Mouse (Mus musculus): ENCODE measurements around the gene Fbxo17. TPM values are rescaled to one million over a fixed set of nuclear protein-coding genes. Genes with fewer than 3 reads are reported as not detected.

Fbxo17 gene
- polyA plus RNA-seq, 1 experiment from 2014 or later = 1.1 TPM

DNA sequence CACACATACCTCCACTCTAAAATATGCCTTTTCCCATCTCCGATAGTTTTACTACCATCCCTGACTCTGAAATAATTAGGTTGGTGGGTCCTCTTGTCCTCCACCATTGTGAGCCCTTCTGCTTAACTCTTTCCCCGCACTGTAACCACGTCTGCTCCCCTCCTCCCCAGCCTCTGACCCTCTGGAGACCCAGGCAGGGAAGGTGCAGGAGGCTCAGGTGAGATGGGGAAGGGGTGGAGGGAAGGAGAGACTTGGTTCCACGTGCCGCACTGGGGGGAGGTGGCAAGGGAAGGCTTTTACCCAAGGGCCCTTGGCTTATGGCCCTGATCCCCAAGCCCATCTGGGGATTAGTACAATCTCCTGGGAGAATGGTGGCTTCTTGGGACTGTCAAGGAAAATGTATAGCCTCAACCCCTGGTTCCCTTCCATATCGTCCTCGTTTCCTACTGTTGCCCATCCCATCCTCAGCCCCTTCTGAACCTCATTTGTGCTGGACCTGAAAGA is 50.9 kb downstream of the Fbxo17 start, which contains the start of gene Nfkbib:
Gene Nfkbib, minus strand, starts transcription at position 51 of the 504 bp plus-strand sequence.
- Histone ChIP-seq H3K9me3 (replicated peaks) (no peaks in the 10 kb centered on the region), H3K9ac (peak within 1 kb of the TSS; percentile 80), H3K4me2 (peak within 1 kb of the TSS; percentile 85), H3K36me3 (replicated peaks) (peaks cover 4% of the 10 kb centered on the region; the same call in 1 of the 2 replicates), H3K27me3 (no peaks in the 10 kb centered on the region), H3K27ac (replicated peaks) (peak within 1 kb of the TSS; percentile 58; the same call in 1 of the 2 replicates), H3K4me1 (replicated peaks) (peaks cover 58% of the 10 kb centered on the region), H3K4me3 (replicated peaks) (peak within 1 kb of the TSS; percentile 80)
- WGBS (ENCODE audit: insufficient replicate concordance) = 64% methylated on average over 7 of the region's 7 CpGs
- no peak for ATAC-seq (ENCODE audit: insufficient read depth)

GRCm38 (mm10) chr7:28769414-28769958 is 52.9 kb downstream of the Fbxo17 start:
- no peak for ATAC-seq (ENCODE audit: insufficient read depth)
- no peak overlapping the region for H3K9ac ChIP-seq
- no peak overlapping the region for H3K4me2 ChIP-seq
- 38% methylated on average over 9 of the region's 9 CpGs for WGBS (ENCODE audit: insufficient replicate concordance)
- peaks cover 57% of the 10 kb centered on the region for H3K4me1 ChIP-seq (replicated peaks)
- no peaks in the 10 kb centered on the region for H3K9me3 ChIP-seq (replicated peaks)
- 0 out of 2 replicates have a peak overlapping the region, but pooled peaks have one; percentile 34 for H3K27ac ChIP-seq (replicated peaks)
- no peaks in the 10 kb centered on the region for H3K36me3 ChIP-seq (replicated peaks)
- no peaks in the 10 kb centered on the region for H3K27me3 ChIP-seq
- no peak overlapping the region for H3K4me3 ChIP-seq (replicated peaks)

DNA sequence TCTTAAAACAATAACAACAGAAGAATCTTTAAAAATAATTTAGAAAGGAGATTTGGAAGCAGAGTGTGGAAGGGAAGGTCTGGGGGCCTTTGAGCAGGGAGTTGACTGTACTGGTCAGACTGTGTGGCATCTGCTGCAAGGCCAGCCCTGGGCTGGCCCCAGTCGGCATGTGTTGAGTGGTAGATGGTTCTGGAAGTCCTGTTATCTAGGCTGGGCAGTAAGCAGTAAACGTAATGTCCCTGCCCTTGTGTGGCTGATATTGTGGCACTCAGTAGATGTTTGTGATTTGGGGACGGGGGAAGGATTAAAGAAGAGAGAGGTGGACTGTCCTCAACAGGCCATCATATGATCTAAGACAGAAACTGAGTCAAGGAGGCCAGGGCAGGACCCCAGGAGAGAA is 53.7 kb downstream of the Fbxo17 start:
- no peaks in the 10 kb centered on the region for H3K36me3 ChIP-seq (replicated peaks)
- 33% methylated on average over 3 of the region's 3 CpGs for WGBS (ENCODE audit: insufficient replicate concordance)
- no peak overlapping the region for H3K9ac ChIP-seq
- no peak overlapping the region for H3K27ac ChIP-seq (replicated peaks)
- no peak for ATAC-seq (ENCODE audit: insufficient read depth)
- H3K4me3 ChIP-seq (replicated peaks) = no peak overlapping the region
- no peaks in the 10 kb centered on the region for H3K9me3 ChIP-seq (replicated peaks)
- peak overlapping the region; percentile 11; the same call in 1 of the 2 replicates for H3K4me2 ChIP-seq
- peaks cover 49% of the 10 kb centered on the region for H3K4me1 ChIP-seq (replicated peaks)
- no peaks in the 10 kb centered on the region for H3K27me3 ChIP-seq

- Histone ChIP-seq H3K27ac (replicated peaks) (no peak overlapping the region), H3K36me3 (replicated peaks) (no peaks in the 10 kb centered on the region), H3K4me1 (replicated peaks) (peaks cover 39% of the 10 kb centered on the region), H3K9me3 (replicated peaks) (no peaks in the 10 kb centered on the region), H3K27me3 (no peaks in the 10 kb centered on the region), H3K4me2 (no peak overlapping the region), H3K9ac (no peak overlapping the region), H3K4me3 (replicated peaks) (no peak overlapping the region)
- ATAC-seq (ENCODE audit: insufficient read depth) = no peak
- WGBS (ENCODE audit: insufficient replicate concordance) = 86% methylated on average over 11 of the region's 11 CpGs
Observed at GRCm38 (mm10) chr7:28771867-28772266, 55.3 kb downstream of the Fbxo17 start.

GRCm38 (mm10) chr7:28773163-28773562 is 56.6 kb downstream of the Fbxo17 start:
- ATAC-seq (ENCODE audit: insufficient read depth) = no peak
- Histone ChIP-seq H3K4me2 (no peak overlapping the region), H3K4me3 (replicated peaks) (no peak overlapping the region), H3K9me3 (replicated peaks) (no peaks in the 10 kb centered on the region), H3K27me3 (no peaks in the 10 kb centered on the region), H3K27ac (replicated peaks) (no peak overlapping the region), H3K36me3 (replicated peaks) (no peaks in the 10 kb centered on the region), H3K9ac (no peak overlapping the region), H3K4me1 (replicated peaks) (peaks cover 27% of the 10 kb centered on the region)
- 72% methylated on average over 3 of the region's 3 CpGs for WGBS (ENCODE audit: insufficient replicate concordance)

DNA sequence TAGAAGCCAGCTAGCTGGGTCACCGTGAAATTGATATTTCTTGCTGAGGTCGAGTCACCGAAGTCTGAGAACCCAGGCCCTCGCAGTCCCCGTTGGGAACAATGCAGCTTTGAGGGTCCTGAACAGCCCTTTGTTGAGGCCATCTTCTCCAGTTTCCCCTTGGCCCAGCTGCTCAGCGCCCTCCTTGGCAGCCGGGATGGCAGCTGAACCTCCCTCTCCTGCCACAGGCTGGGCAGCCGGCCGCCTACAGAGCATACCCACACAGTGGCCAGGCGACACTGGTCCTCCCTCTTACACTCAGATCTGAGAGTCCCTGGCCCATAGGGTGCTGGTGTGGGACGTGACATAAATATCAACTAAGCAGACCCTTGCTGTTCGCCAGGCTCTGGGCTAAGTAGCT is 57.6 kb downstream of the Fbxo17 start:
- no peak for ATAC-seq (ENCODE audit: insufficient read depth)
- Histone ChIP-seq H3K4me3 (replicated peaks) (no peak overlapping the region), H3K36me3 (replicated peaks) (no peaks in the 10 kb centered on the region), H3K9me3 (replicated peaks) (no peaks in the 10 kb centered on the region), H3K4me1 (replicated peaks) (peaks cover 22% of the 10 kb centered on the region), H3K27ac (replicated peaks) (no peak overlapping the region), H3K4me2 (no peak overlapping the region), H3K27me3 (no peaks in the 10 kb centered on the region), H3K9ac (no peak overlapping the region)
- WGBS (ENCODE audit: insufficient replicate concordance) = 73% methylated on average over 12 of the region's 12 CpGs

GRCm38 (mm10) chr7:28775129-28775528 is 58.5 kb downstream of the Fbxo17 start:
- Histone ChIP-seq H3K9ac (no peak overlapping the region), H3K4me2 (no peak overlapping the region), H3K27me3 (no peaks in the 10 kb centered on the region), H3K4me3 (replicated peaks) (no peak overlapping the region), H3K9me3 (replicated peaks) (no peaks in the 10 kb centered on the region), H3K36me3 (replicated peaks) (no peaks in the 10 kb centered on the region), H3K27ac (replicated peaks) (no peak overlapping the region), H3K4me1 (replicated peaks) (peaks cover 16% of the 10 kb centered on the region)
- 75% methylated on average over 7 of the region's 7 CpGs for WGBS (ENCODE audit: insufficient replicate concordance)
- no peak for ATAC-seq (ENCODE audit: insufficient read depth)

DNA sequence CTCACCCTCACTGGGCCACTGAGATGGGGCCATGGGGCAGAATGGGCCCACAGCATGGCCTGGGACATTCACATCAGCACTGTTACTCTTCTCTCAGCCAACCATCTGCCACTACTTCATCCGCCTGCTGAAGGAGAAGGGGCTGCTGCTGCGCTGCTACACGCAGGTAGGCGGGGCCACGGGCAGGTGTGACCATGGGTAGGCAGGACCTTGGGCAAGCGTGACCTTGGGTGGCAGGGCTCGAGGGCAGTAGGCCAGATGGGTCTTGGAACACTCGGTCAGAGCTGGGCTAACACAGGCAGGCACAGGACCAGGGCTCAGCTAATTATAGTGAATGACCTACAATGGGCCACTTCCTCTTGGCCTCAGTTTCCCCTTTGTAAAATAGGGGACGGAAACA is 62.2 kb downstream of the Fbxo17 start:
- no peaks in the 10 kb centered on the region for H3K9me3 ChIP-seq (replicated peaks)
- peaks cover 18% of the 10 kb centered on the region for H3K4me1 ChIP-seq (replicated peaks)
- H3K4me2 ChIP-seq = no peak overlapping the region
- H3K27ac ChIP-seq (replicated peaks) = no peak overlapping the region
- no peak for ATAC-seq (ENCODE audit: insufficient read depth)
- 0 out of 2 replicates have a peak, but pooled peaks cover 4% of the 10 kb centered on the region for H3K36me3 ChIP-seq (replicated peaks)
- no peak overlapping the region for H3K9ac ChIP-seq
- no peak overlapping the region for H3K4me3 ChIP-seq (replicated peaks)
- WGBS (ENCODE audit: insufficient replicate concordance) = 77% methylated on average over 9 of the region's 9 CpGs
- no peaks in the 10 kb centered on the region for H3K27me3 ChIP-seq

GRCm38 (mm10) chr7:28780067-28780658 is 63.6 kb downstream of the Fbxo17 start:
- H3K4me1 ChIP-seq (replicated peaks) = peaks cover 18% of the 10 kb centered on the region
- ATAC-seq (ENCODE audit: insufficient read depth) = peak; percentile 49; the same call in 1 of the 2 replicates
- H3K4me2 ChIP-seq = no peak overlapping the region
- H3K27ac ChIP-seq (replicated peaks) = peak overlapping the region; percentile 66; the same call in 1 of the 2 replicates
- 38% methylated on average over 6 of the region's 6 CpGs for WGBS (ENCODE audit: insufficient replicate concordance)
- no peaks in the 10 kb centered on the region for H3K27me3 ChIP-seq
- 0 out of 2 replicates have a peak, but pooled peaks cover 4% of the 10 kb centered on the region for H3K36me3 ChIP-seq (replicated peaks)
- no peak overlapping the region for H3K4me3 ChIP-seq (replicated peaks)
- H3K9me3 ChIP-seq (replicated peaks) = no peaks in the 10 kb centered on the region
- H3K9ac ChIP-seq = no peak overlapping the region

GRCm38 (mm10) chr7:28780857-28781256 is 64.3 kb downstream of the Fbxo17 start:
- 40% methylated on average over 7 of the region's 7 CpGs for WGBS (ENCODE audit: insufficient replicate concordance)
- Histone ChIP-seq H3K36me3 (replicated peaks) (0 out of 2 replicates have a peak, but pooled peaks cover 4% of the 10 kb centered on the region), H3K27ac (replicated peaks) (0 out of 2 replicates have a peak overlapping the region, but pooled peaks have one; percentile 30), H3K27me3 (no peaks in the 10 kb centered on the region), H3K9ac (no peak overlapping the region), H3K4me2 (no peak overlapping the region), H3K4me1 (replicated peaks) (peaks cover 18% of the 10 kb centered on the region), H3K9me3 (replicated peaks) (no peaks in the 10 kb centered on the region), H3K4me3 (replicated peaks) (no peak overlapping the region)
- no peak for ATAC-seq (ENCODE audit: insufficient read depth)

DNA sequence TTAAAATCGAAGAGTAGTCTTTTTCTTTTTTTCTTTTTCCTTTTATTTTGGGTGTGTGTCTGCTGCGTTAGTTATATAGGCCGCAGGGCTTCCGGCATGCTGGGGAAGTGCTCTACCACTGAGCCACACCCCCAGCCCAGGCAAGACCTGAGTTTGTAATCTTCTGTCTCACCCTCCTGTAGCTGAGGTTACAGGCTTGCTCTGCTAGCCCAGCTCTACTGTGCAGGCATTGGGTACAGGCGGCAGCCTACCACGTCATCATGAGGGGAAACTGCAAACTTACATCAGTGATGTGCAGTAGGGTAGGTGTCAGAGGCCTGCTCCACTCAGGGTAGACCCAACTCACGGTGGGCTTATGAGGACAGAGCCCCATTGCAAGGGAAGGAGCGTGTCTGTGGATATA is 64.7 kb downstream of the Fbxo17 start:
- Histone ChIP-seq H3K9me3 (replicated peaks) (no peaks in the 10 kb centered on the region), H3K4me2 (no peak overlapping the region), H3K9ac (no peak overlapping the region), H3K36me3 (replicated peaks) (0 out of 2 replicates have a peak, but pooled peaks cover 4% of the 10 kb centered on the region), H3K4me1 (replicated peaks) (peaks cover 18% of the 10 kb centered on the region), H3K4me3 (replicated peaks) (no peak overlapping the region), H3K27ac (replicated peaks) (peak overlapping the region; percentile 14; the same call in 1 of the 2 replicates), H3K27me3 (no peaks in the 10 kb centered on the region)
- no peak for ATAC-seq (ENCODE audit: insufficient read depth)
- WGBS (ENCODE audit: insufficient replicate concordance) = 66% methylated on average over 8 of the region's 8 CpGs

Data from liver, embryonic 15.5 days (tissue).